Mouse (Mus musculus) small intestine, adult 2 months (tissue): ENCODE data around the gene Fanci. TPM values are rescaled to one million over a fixed set of nuclear protein-coding genes. Genes with fewer than 3 reads are reported as not detected.

Experiments
- H3K27ac ChIP-seq: fragments of 200-500 bp; 2 replicates; pipeline ENCODE4 v1.5.1; 2012; ENCODE audit warnings: low read depth, low read length, control low read depth, inconsistent platforms; ENCODE audit not compliant: insufficient read depth
- H3K27me3 ChIP-seq: fragments of 200-500 bp; 2 replicates; pipeline ENCODE4 v1.6.1; 2012; ENCODE audit warnings: mild to moderate bottlenecking, moderate library complexity, low read length, inconsistent platforms; ENCODE audit not compliant: control insufficient read depth, insufficient read depth
- H3K36me3 ChIP-seq: fragments of 200-500 bp; 2 replicates; pipeline ENCODE4 v1.6.1; 2012; ENCODE audit warnings: mild to moderate bottlenecking, low read length, control low read depth, inconsistent platforms; ENCODE audit not compliant: control insufficient read depth, insufficient read depth
- H3K4me1 ChIP-seq: fragments of 200-500 bp; 2 replicates; pipeline ENCODE4 v1.6.1; 2012; ENCODE audit warnings: low read length, inconsistent platforms, mixed read lengths; ENCODE audit not compliant: control insufficient read depth, insufficient read depth, insufficient read length
- H3K4me3 ChIP-seq: fragments of 200-500 bp; 2 replicates; pipeline ENCODE4 v1.5.1; 2012; ENCODE audit warnings: low read depth, mild to moderate bottlenecking, control low read depth, inconsistent platforms, low read length, moderate library complexity
- CTCF ChIP-seq: fragments of 200-500 bp; IDR thresholded peaks from 2 replicates; pipeline ENCODE4 v1.5.1; 2012; ENCODE audit warnings: low read depth, mild to moderate bottlenecking, control low read depth, inconsistent platforms, low read length, moderate library complexity, mixed read lengths; ENCODE audit not compliant: insufficient replicate concordance, insufficient read length; ENCODE audit errors: extremely low read depth
- POLR2A ChIP-seq: fragments of 200-500 bp; IDR thresholded peaks from 2 replicates; pipeline ENCODE4 v1.6.1; 2012; ENCODE audit warnings: low read depth, mild to moderate bottlenecking, control low read depth, inconsistent platforms, low read length, moderate library complexity
- WGBS: fragments of 180-500 bp; shearing (Covaris S2); methylation state at CpG from one replicate; pipeline ENCODE4 v1.1.7; 2018; 5-methylcytosine and 5-hydroxymethylcytosine counted together
- polyA plus RNA-seq: library from polyadenylated mRNA; depleted of rRNA; stranded (reverse); fragments of >200 nt; gene quantifications from 2 replicates; pipeline ENCODE4 v1.2.3, GENCODE M21; 2012

The Fanci gene
- polyA plus RNA-seq, 1 experiment = 1.8 TPM

- H3K27ac ChIP-seq = no peak overlapping the region
- TF ChIP-seq CTCF (no peak), POLR2A (no peak)
- WGBS = 83% methylated on average over 10 of the region's 10 CpGs
Measured at GRCm38 (mm10) chr7:79422876-79423275, 31.1 kb downstream of the Fanci start.

GRCm38 (mm10) chr7:79425804-79426203, 34.1 kb downstream of the Fanci start:
- Histone ChIP-seq H3K27me3 (no peaks in the 10 kb centered on the region), H3K4me3 (no peak overlapping the region), H3K27ac (no peak overlapping the region), H3K36me3 (no peaks in the 10 kb centered on the region), H3K4me1 (no peaks in the 10 kb centered on the region)
- WGBS = 92% methylated on average over 10 of the region's 10 CpGs
- TF ChIP-seq CTCF (no peak), POLR2A (no peak)

More at GRCm38 (mm10) chr7:79422876-79423275, 31.1 kb downstream of the Fanci start:
- Histone ChIP-seq H3K4me1 (no peaks in the 10 kb centered on the region), H3K4me3 (no peak overlapping the region), H3K27me3 (no peaks in the 10 kb centered on the region), H3K36me3 (0 out of 2 replicates have a peak, but pooled peaks cover under 1% of the 10 kb centered on the region)

DNA sequence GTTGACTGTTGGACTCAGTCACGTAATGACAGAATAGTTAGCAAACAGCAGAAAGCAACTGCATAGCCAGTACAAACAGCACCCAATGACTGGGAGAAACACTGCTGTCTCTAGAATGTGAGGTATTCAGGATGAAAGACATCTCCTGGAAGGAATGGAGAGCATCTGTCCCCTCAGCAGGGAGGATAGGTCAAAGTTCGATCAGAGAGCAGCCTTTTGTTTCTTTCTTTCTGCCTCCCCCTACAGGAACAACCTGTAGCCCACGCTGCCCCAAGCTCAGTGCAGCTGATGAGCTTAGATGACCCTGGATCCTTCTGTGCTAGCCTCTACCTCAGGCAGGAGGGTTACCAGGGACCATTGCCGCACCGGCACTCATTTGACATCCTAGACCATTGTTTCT, 36.5 kb downstream of the Fanci start:
- WGBS = 74% methylated on average over 5 of the region's 5 CpGs
- no peak for TF ChIP-seq CTCF
- H3K27ac ChIP-seq = no peak overlapping the region

GRCm38 (mm10) chr7:79440035-79440434, 48.3 kb downstream of the Fanci start:
- no peak for TF ChIP-seq CTCF
- no peak for TF ChIP-seq POLR2A
- WGBS = 79% methylated on average over 2 of the region's 2 CpGs

More for the DNA sequence above, 36.5 kb downstream of the Fanci start:
- Histone ChIP-seq H3K4me1 (no peaks in the 10 kb centered on the region), H3K27me3 (no peaks in the 10 kb centered on the region), H3K4me3 (no peak overlapping the region), H3K36me3 (no peaks in the 10 kb centered on the region)

GRCm38 (mm10) chr7:79447048-79447447, 55.3 kb downstream of the Fanci start:
- no peak overlapping the region for H3K27ac ChIP-seq
- peaks cover 37% of the 10 kb centered on the region for H3K36me3 ChIP-seq
- WGBS = 44% methylated on average over 2 of the region's 2 CpGs
- H3K4me1 ChIP-seq = peaks cover 3% of the 10 kb centered on the region; the same call in 1 of the 2 replicates
- H3K27me3 ChIP-seq = no peaks in the 10 kb centered on the region
- TF ChIP-seq CTCF (no peak), POLR2A (no peak)
- no peak overlapping the region for H3K4me3 ChIP-seq

More at GRCm38 (mm10) chr7:79440035-79440434, 48.3 kb downstream of the Fanci start:
- Histone ChIP-seq H3K4me3 (no peak overlapping the region), H3K36me3 (no peaks in the 10 kb centered on the region), H3K27me3 (no peaks in the 10 kb centered on the region), H3K4me1 (no peaks in the 10 kb centered on the region), H3K27ac (no peak overlapping the region)

DNA sequence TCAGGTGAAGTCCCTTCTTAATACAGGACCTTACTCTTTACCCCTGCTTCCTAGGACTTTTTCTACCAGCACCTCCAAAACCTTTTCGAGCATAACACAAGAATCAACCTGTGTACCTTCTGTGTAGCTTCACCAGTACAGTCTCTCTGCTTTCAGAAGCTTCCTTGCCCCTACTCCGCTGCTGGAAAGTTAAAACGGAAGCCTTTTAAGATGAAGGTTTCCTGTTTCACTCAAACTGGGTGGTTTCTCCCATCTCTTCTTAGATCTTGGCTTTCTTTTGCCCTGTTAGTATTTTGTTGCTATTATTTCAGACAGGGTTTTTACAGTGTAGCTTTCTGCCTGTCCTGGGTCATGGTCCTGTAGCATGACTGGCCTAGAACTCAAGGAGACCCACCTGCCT, 55.8 kb downstream of the Fanci start:
- Histone ChIP-seq H3K4me3 (no peak overlapping the region), H3K27ac (no peak overlapping the region), H3K36me3 (peaks cover 41% of the 10 kb centered on the region), H3K27me3 (no peaks in the 10 kb centered on the region), H3K4me1 (peaks cover 3% of the 10 kb centered on the region; the same call in 1 of the 2 replicates)
- 93% methylated on average over 3 of the region's 3 CpGs for WGBS
- TF ChIP-seq POLR2A (no peak), CTCF (no peak)

- 95% methylated on average over 10 of the region's 10 CpGs for WGBS
- Histone ChIP-seq H3K4me3 (no peak overlapping the region), H3K36me3 (peaks cover 50% of the 10 kb centered on the region), H3K27ac (no peak overlapping the region), H3K27me3 (no peaks in the 10 kb centered on the region), H3K4me1 (peaks cover 10% of the 10 kb centered on the region)
- no peak for TF ChIP-seq POLR2A
- no peak for TF ChIP-seq CTCF
Measured at GRCm38 (mm10) chr7:79461721-79462120, 70.0 kb downstream of the Fanci start.
